Mouse (Mus musculus) left cerebral cortex, adult 11 months (tissue): ENCODE data around the gene Plk5.

Experiments
- DNase-seq: peaks from one replicate; pipeline ENCODE4 v3.0.0; 2022; ENCODE audit warnings: low spot score

Gene Plk5

DNA sequence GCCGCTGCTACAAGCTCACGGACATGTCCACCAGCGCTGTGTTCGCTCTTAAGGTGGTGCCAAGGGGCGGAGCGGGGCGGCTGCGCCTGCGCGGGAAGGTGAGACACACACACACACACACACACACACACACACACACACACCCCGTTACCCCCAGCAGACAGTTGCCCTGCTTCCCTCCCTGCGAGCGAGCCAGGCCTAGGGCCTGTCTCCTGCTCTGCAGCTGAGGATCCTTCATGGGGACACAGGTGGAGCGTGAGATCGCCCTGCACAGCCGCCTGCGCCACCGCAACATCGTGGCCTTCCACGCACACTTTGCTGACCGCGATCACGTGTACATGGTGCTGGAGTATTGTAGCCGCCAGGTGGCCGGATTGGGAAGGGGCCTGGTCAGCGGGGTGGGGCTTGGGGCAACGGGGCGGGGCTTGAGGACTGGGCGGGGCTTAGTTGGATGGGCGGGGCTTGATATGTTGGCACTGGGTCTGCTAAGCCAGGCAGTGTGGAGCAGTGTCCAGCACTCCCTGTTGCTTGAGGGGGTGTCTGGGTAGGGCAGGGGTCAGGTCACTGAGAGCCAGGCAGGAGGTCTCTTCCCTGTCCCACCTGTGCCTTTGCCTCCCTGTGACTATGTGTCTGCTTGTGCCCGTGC lies 1.9 kb downstream of the Plk5 start:
- no peak for DNase-seq

DNA sequence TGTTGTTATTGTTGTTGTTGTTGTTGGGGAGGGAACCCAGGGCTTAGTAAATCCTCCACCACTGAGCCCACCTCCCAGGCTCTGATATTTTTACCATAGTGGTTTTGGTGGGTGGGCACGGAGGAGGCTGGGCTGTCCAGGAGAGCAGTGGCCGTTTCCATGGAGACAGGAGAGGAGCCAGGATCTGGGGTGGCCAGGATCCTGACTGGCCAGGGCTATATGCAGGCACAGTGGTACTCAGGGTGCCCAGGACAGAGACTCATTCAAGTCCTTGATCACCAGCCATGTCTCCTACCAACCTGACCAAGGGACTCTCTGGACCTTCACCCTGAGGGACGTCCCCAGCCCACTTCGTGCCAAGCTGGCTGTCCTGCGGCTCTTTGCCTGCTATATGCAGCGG lies 7.5 kb downstream of the Plk5 start:
- no peak for DNase-seq

DNA sequence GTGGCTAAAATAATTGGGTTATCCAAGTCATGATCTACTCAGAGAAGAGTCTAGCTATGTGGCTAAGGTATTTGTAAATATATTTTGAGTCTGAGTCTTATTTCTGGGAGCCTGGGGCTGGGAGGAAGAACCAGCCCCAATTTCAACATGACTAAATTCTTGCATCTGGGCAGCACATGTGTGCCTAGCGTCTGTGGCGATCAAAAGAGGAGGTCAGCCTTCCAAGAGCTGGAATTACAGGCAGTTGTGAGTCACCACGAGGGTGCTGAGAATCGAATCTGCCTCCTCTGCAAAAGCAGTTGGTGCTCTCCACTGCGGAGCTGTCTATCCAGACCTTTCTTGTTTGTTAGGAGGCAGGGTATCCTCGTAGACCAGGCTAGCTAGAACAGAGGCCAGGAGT lies 9.5 kb downstream of the Plk5 start:
- no peak for DNase-seq

GRCm38 (mm10) chr10:80367954-80368353 lies 11.7 kb downstream of the Plk5 start:
- no peak for DNase-seq

DNA sequence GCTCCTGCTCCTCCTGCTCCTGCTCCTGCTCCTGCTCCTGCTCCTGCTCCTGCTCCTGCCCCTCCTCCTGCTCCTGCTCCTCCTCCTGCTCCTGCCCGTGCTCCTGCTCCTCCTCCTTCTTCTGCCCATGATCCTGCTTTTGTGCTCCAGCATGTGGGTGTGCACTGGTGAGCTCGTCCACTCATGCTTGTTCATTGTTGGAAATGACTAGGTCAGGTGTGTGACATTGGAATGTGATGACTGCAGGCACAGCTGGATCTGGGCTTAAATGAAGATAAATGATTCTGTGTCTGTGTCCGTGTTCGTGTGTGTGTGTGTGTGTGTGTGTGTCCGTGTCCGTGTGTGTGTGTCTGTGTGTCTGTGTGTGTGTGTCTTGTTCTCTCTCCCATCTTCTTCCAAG lies 12.1 kb downstream of the Plk5 start:
- no peak for DNase-seq

GRCm38 (mm10) chr10:80369995-80370747 lies 13.9 kb downstream of the Plk5 start:
- DNase-seq: no peak

GRCm38 (mm10) chr10:80371411-80371966 lies 15.2 kb downstream of the Plk5 start:
- DNase-seq: no peak

DNA sequence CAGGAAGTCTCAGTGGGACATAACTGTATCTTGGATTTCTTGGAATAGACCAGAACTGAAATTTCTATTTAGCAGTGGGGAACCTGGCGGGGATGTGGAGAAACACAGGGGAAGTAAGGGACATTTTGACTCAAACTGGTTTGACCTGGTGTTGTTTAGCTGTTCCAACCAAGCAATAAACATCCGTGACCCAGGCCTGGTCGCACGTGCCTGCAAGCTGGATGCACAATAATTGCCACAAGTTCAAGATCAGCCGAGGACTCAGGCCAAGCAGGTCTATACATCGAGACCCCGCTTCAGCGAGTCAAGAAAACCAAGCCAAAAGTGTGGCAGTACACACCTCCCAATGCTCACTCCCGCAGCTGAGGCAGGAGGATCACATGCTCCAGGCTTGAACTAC lies 15.7 kb downstream of the Plk5 start:
- DNase-seq: no peak

DNA sequence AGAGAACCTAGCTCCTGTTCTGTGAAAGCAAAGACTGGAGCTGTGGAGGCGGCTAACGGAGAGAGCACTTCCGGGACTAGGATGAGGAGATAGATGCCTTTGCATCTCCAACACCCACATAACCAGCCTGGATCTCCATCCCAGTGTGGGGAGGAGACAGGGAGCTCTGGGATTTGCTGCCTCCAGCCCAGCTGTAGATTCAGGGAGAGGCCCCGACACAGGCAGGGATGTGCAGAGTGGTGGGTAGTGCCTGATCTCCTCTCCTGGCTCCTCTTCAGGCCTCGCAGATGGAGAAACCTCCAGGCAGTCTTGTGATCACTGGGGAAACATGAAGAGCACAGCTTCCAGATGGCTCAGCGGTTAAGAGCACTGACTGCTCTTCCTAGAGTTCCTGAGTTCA lies 16.4 kb downstream of the Plk5 start:
- no peak for DNase-seq

DNA sequence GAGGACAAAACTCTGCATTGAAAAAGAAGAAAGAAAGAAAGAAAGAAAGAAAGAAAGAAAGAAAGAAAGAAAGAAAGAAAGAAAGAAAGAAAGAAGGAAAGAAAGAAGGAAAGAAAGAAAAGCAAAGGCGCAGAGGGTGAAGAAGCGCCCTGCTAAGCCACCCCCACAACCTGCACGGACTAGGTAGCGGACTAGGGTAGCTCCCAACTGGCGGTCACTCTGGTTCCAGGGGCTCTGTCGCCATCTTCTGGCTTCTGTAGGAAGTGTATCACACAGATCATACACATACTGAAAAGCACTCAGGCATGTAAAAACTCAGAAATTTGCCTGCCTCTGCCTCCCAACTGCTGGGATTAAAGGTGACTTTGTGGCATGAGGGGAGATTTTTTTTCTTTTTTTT lies 17.8 kb downstream of the Plk5 start:
- DNase-seq: no peak

DNA sequence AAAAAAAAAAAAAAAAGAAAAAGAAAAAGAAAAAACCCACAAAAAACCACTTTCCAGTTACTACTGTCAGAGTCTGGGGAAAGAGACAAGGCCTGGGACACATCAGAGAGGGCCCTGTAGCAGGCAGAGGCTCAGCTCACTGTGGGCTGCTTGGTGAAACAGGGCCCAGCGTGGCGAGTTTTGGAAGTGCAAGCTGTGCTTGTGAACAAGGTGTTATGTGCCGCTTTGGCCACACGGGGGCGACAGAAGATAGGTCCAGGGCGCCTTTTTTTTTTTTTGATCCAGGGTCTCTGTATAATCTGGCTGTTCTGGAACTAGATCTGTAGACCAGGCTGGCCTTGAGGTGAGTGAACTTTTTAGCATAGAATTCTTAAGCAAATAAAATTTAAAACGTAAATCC lies 19.9 kb downstream of the Plk5 start:
- peak; percentile 79 for DNase-seq

DNA sequence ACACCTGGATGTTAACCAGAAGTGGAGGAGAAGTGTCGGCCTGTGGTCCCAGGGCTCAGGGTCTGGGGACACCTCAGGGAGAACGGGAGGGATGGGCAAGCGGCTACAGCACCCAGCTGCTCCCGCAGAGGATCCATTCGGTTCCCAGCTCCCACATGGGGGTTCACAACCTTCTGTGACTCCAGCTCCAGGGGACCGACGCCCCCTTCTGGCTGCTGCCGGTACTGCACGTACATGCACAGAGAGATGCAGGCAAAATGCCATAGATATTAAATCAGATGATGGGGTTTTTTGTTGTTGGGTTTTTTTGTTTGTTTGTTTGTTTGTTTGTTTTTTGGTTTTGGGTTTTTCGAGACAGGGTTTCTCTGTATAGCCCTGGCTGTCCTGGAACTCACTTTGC lies 21.5 kb downstream of the Plk5 start:
- no peak for DNase-seq

DNA sequence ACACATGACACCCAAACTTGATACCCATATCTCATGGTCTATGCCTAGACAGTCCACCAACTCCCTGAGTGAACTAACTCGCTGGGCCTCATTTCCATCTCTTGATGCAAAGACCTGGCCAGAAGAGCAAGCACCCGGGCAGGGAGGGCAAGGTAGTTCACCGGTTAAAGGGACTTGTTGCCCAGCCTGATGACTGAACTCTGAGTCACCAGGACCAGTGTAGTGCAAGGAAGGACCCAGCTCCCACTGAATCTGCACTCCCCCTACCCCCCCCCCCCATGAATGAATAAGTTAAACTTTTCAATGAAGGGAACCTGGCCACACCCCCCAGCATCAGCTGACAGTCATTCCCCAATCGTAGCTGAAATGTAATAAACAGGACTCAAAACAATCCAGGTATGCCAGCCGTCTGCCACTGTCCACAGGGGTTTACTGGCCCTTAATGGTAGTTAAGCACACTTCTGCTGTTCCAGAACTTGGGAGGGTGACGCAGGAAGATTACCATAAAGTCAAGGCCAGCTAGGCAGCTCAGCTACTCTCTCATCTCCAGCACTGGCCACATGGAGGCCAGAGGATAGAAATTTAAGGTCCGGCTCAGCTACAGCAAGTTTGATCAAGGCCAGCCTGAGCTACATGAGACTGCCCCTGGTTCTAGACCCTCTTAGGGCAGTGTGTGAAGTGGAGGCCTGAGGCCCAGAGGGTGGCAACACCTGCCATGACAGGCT lies 26.5 kb downstream of the Plk5 start:
- no peak for DNase-seq

GRCm38 (mm10) chr10:80383431-80383830 lies 27.2 kb downstream of the Plk5 start:
- DNase-seq: no peak

DNA sequence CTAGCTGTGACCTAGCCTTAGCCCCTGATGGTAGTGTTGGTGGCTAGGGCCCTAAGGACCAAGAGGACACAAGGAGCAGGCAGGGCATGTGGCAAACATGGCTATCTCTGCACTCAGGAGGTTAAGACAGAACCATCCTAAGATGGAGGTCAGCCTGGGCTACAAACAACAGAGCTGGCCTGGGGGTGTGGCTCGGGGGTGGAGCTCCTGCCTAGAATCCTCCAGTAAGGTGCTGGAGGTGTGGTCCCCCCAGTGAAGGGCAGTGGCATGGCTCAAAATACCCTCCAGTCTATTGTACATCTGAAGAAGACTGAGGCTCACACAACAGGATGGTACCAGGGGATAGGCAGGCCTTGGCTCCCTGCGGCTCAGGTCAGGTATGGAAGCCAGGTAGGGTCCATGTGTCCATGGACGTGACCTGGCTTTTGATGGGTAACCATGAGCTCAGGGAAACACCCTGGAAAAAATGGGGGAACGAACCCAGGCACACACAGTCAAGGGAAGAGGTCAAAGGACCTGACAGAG lies 27.9 kb downstream of the Plk5 start:
- no peak for DNase-seq

DNA sequence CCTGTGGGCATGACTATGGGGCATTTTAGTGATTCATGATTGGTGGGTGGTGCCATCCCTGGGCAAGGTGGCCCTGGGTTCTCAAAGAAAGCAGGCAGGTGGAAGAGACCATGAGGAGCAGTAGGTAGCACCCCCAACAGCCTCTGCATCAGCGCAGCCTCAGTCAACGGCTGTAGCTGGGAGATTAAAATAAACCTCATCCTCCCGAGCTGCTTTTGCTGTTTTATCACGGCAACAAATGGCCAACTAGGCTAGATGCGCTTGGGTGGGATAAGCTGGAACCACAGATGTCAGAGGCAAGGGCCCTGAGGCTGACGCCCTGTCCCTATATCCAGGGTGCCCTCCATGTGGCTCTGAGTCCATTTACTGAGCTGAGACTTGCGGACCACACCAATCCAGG lies 28.4 kb downstream of the Plk5 start:
- no peak for DNase-seq

GRCm38 (mm10) chr10:80385310-80385709 lies 29.1 kb downstream of the Plk5 start:
- no peak for DNase-seq

- no peak for DNase-seq
Measured at GRCm38 (mm10) chr10:80385811-80386734, 29.8 kb downstream of the Plk5 start.

DNA sequence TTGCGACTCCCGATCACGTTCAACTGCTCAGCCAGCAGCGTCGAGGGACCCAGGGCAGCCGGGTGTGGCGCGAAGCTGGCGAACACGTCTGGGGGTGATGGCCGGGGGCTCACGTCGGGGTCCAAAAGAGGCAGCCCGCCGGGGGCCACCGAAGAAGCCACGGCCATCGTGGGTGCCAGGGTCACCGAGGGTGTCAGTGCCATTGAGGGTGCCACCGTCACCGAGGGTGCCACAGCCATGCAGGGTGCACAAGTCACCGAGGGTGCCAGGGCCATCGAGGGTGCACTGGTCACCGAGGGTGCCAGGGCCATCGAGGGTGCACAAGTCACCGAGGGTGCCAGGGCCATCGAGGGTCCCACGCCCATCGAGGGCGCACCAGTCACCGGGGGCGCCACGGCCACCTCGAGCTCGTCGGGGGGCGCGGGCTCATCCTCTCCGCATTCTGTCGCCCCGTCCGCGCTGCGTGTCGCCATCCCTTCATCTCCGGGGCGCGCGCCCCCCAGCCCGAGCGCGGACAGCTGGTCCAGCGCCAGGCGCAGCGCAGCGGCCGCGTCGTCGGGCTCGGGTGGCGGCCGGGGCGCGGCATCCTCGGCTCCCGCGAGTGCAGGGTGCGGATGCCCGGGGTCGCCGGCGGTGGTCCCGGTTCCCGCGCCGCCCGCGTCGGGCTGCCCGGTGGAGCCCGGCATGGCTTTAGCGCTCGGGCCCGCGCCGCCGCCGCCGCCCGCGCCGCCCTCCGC lies 30.6 kb downstream of the Plk5 start:
- no peak for DNase-seq

- peak; percentile 74 for DNase-seq
Measured at GRCm38 (mm10) chr10:80387522-80387959, 31.3 kb downstream of the Plk5 start, which contains the start of gene Mex3d. Gene Mex3d, minus strand, starts transcription at chr10:80387659.

- DNase-seq: no peak
Measured at GRCm38 (mm10) chr10:80388731-80389130, 32.5 kb downstream of the Plk5 start.
